Mouse (Mus musculus) thymus, adult 2 months (tissue): ENCODE measurements around the gene Usp36.

Source experiments
- CTCF ChIP-seq: fragments of 200-500 bp; IDR thresholded peaks from 2 replicates; pipeline ENCODE4 v1.5.1; 2012; ENCODE audit warnings: mild to moderate bottlenecking, control low read depth, low read length, moderate library complexity, borderline replicate concordance; ENCODE audit not compliant: control insufficient read depth, poor library complexity, insufficient read depth; ENCODE audit errors: extremely low read depth
- POLR2A ChIP-seq: fragments of 200-500 bp; IDR thresholded peaks from 2 replicates; pipeline ENCODE4 v1.6.1; 2012; ENCODE audit warnings: mild to moderate bottlenecking, low read length, control low read depth, moderate library complexity; ENCODE audit not compliant: control insufficient read depth, poor library complexity, insufficient read depth; ENCODE audit errors: extremely low read depth

DNA sequence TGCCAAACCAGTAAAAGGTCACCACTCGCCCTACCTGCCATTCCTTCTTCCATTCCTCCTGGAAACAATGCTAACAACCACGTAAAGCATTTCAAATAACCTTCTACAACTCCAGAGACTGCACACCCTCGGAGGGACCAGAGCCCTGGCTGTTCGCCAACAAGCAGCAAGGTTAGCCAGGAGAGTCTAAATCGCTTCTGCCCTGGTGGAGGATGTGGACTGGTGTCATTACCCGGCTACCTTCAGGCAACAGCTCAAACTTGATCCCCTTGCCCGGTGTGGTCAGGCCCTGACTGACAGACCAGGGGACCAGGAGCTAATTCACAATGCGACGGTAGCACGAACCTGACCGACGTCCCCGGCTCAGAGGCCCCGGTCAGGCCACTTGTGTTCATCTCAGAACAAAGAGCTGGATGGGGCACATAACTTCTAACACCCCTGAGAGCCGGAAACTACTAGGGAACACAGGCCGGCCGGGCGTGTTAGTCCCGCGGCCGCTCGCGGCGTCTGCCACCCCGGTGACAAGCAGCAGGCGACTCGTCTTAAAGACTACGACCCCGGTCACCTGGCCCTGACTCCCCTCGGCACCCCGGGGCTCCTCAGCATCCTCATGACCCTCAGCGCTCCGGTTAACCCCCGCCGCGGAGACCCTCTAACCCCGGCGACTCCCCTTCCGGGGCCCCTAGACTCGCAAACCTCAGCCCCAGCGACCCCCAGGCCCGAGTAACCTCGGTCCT is 42.5 kb downstream of the Usp36 start:
- TF ChIP-seq CTCF (no peak), POLR2A (no peak; the same call in 1 of the 2 replicates)
